Mouse (Mus musculus): ENCODE data around the gene 6430628N08Rik.

DNA sequence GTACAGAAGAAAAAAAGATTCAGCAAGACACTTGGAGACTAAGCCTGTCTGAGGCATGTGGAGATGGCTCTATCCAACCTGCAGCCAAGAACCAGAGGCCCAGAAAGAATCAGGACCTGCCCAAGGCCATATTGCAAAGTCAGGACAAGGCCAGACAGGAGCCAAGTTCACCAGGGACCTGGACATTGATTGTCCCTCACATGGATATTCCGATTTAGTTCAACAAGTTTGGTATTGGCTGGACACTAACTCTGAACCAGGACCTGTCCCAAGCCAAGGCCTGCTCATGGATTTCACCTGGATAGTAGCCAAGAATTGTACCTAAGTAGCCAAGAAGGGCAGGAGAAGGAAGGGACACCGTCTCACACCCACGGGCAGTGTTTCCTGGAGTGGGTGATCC lies 16.3 kb downstream of the 6430628N08Rik start:
- no peak for TF ChIP-seq CTCF (IDR thresholded peaks at IDR 0.05; ENCODE audit: low read depth)
- no peak for TF ChIP-seq EP300 (IDR thresholded peaks at IDR 0.05; ENCODE audit: low read depth)

All from liver, postnatal 0 days (tissue).